Mouse (Mus musculus) embryonic fibroblast, embryonic 13.5 days (primary cell): ENCODE measurements around the gene Kcnip1.

Experiments used
- CTCF ChIP-seq: IDR thresholded peaks from 2 replicates; pipeline ENCODE4 v1.5.1; 2011; ENCODE audit warnings: mild to moderate bottlenecking, control low read depth, low read length, moderate library complexity, borderline replicate concordance; ENCODE audit not compliant: insufficient read depth
- POLR2A ChIP-seq: IDR thresholded peaks from 2 replicates; pipeline ENCODE4 v1.6.1; 2011; ENCODE audit warnings: low read depth, mild to moderate bottlenecking, control low read depth, low read length, moderate library complexity

DNA sequence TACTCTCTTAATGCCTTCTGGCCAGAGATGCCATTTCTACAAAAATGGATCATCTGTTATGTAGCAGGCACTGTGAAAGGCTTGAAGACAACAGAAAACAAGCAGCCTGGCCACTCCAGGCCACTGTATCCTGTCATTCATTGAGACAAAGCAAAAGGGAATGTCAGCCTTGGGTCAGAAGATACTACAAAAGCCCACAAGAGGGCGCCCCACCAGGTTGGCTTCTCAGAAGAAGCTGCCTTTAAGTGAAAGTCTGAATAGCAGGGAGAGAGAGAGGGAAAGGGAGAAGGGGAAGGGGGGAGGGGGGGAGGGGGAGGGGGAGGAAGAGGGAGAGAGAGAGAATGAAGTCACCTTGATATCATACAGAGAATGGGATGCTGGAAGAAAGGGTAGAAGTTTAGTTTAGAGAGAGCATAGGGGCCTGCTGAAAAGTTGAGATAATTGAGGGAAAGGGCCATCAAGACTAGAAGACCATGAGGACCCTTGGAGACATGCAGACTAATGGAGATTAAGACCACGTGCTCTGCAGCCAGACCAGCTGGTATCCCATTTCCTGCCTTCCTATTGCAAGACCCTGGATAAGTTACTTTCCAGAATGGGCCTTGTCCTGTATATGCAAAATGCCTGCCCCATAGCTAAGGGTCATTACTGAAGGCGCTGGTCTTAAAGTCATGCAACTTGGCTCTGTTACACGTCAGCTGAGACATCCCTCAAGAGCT, 48.7 kb downstream of the Kcnip1 start:
- TF ChIP-seq CTCF (no peak), POLR2A (no peak)
